16 mouse cellular contexts compared by ENCODE assay signal in the genomic region with DNA sequence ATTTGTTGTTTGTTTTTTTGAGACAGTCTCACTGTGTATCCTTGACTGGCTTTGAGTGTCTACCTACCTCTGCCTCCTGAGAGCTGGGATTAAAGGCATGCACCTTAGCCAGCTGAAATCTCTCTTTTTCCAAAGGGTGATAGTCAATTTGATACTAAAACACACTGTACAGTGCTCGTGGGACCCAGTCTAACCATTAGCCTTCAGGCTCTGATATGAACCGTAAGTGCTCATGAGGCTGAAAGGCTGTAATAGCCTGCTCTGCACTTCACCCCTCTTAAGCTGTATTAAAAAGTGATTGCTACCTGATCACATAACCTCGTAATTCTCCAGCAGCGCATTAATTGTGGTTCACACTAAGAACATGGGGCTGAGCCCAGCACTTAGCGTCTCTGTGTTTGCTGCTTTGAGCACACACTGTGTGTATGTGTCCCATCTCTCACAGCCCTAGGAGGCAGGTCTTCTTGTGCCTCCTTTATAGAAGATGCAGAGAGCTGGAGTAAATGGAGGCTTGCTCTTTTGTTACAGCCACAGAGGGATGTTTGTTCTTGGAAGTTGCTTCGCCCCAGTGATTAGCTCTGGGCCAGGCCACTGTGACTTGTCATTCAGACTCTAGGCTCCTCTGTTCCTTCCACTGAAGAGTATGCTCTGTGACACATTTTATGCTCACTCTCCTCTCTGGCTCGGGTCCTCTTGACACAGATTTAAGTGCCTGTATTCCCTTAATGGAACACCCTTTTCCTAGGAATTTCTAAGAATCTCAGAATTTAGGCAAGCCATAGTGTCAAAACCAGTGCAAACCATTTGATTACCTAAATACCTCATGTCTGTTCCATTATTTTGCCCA. TPM values are rescaled to one million over a fixed set of nuclear protein-coding genes. Genes with fewer than 3 reads are reported as not detected.
A peak's percentile ranks its signal among the peaks of the same experiment; 100 is the strongest.
DNase-seq lines count a peak whose midpoint lies in the region; ATAC-seq and TF ChIP-seq lines count a peak whose summit lies in the region.
"Had no signal": no experiment of that assay in that cellular context is flagged by ENCODE, and none has a peak within 500 bp of the region (broad histone marks: within the 10 kb centered on the region; RNA-seq: fewer than 3 reads in every experiment).

No protein-coding gene starts in this region.

- TF ChIP-seq POLR2A in thymus, adult 2 months (IDR thresholded peaks at IDR 0.05; ENCODE audit: control insufficient read depth, extremely low read depth, insufficient read depth, low read length, poor library complexity) = no peak

- no peaks in the 10 kb centered on the region for H3K9me3 ChIP-seq in kidney, embryonic 14.5 days (ENCODE audit: control insufficient read depth, low read length)
- H3K9me3 ChIP-seq in forebrain, embryonic 13.5 days (replicated peaks) = no peaks in the 10 kb centered on the region
- no peaks in the 10 kb centered on the region for H3K9me3 ChIP-seq in midbrain, embryonic 12.5 days
- H3K9me3 ChIP-seq: liver, embryonic 15.5 days; stomach, embryonic 15.5 days had no signal

- H3K4me2 ChIP-seq in kidney, embryonic 14.5 days (replicated peaks; ENCODE audit: low read depth, low read length) = no peak overlapping the region
- H3K4me2 ChIP-seq in forebrain, embryonic 13.5 days = no peak overlapping the region
- no peak overlapping the region for H3K4me2 ChIP-seq in midbrain, embryonic 12.5 days (replicated peaks)
- H3K4me2 ChIP-seq: liver, embryonic 15.5 days; stomach, embryonic 15.5 days had no signal

- H3K4me3 ChIP-seq in kidney, embryonic 14.5 days (ENCODE audit: low read length) = no peak overlapping the region
- H3K4me3 ChIP-seq in forebrain, embryonic 13.5 days = no peak overlapping the region
- no peak overlapping the region for H3K4me3 ChIP-seq in midbrain, embryonic 12.5 days
- H3K4me3 ChIP-seq in thymus, adult 2 months (ENCODE audit: control insufficient read depth, insufficient read depth, low read length) = no peak overlapping the region
- H3K4me3 ChIP-seq: liver, embryonic 15.5 days; stomach, embryonic 15.5 days had no signal

- H3K36me3 ChIP-seq in kidney, embryonic 14.5 days (ENCODE audit: control insufficient read depth, insufficient read depth, low read length) = no peaks in the 10 kb centered on the region
- no peaks in the 10 kb centered on the region for H3K36me3 ChIP-seq in forebrain, embryonic 13.5 days (ENCODE audit: poor library complexity, severe bottlenecking)
- H3K36me3 ChIP-seq in midbrain, embryonic 12.5 days = no peaks in the 10 kb centered on the region
- H3K36me3 ChIP-seq in thymus, adult 2 months (ENCODE audit: control insufficient read depth, insufficient read depth, low read length) = no peaks in the 10 kb centered on the region
- H3K36me3 ChIP-seq: liver, embryonic 15.5 days; stomach, embryonic 15.5 days had no signal

- H3K9ac ChIP-seq in kidney, embryonic 14.5 days (ENCODE audit: low read depth, low read length) = no peak overlapping the region; the same call in 1 of the 2 replicates
- H3K9ac ChIP-seq in forebrain, embryonic 13.5 days = no peak overlapping the region
- no peak overlapping the region for H3K9ac ChIP-seq in midbrain, embryonic 12.5 days (replicated peaks)
- H3K9ac ChIP-seq: liver, embryonic 15.5 days; stomach, embryonic 15.5 days had no signal

- no peaks in the 10 kb centered on the region for H3K4me1 ChIP-seq in kidney, embryonic 14.5 days (ENCODE audit: control insufficient read depth, insufficient read depth, low read length)
- H3K4me1 ChIP-seq in forebrain, embryonic 13.5 days = peaks cover 6% of the 10 kb centered on the region; the same call in 1 of the 2 replicates
- H3K4me1 ChIP-seq in midbrain, embryonic 12.5 days = no peaks in the 10 kb centered on the region; the same call in 1 of the 2 replicates
- H3K4me1 ChIP-seq in thymus, adult 2 months (replicated peaks; ENCODE audit: control insufficient read depth, insufficient read depth, low read length) = peaks cover 3% of the 10 kb centered on the region; the same call in 1 of the 2 replicates

- 0 out of 2 replicates have a peak, but pooled peaks have one; percentile 28 for ATAC-seq in kidney, embryonic 14.5 days (ENCODE audit: low FRiP score, low TSS enrichment)
- ATAC-seq in forebrain, embryonic 13.5 days = peak; percentile 63; the same call in 1 of the 2 replicates
- peak; percentile 41; the same call in 1 of the 2 replicates for ATAC-seq in midbrain, embryonic 12.5 days (ENCODE audit: low FRiP score, low read depth)
- ATAC-seq: activated CD4-positive, CD25-positive, alpha-beta regulatory T cell, adult 4 months had no signal

- no peaks in the 10 kb centered on the region for H3K27me3 ChIP-seq in kidney, embryonic 14.5 days (ENCODE audit: control insufficient read depth, insufficient read depth, low read length)
- no peaks in the 10 kb centered on the region for H3K27me3 ChIP-seq in forebrain, embryonic 13.5 days
- no peaks in the 10 kb centered on the region for H3K27me3 ChIP-seq in midbrain, embryonic 12.5 days
- no peaks in the 10 kb centered on the region for H3K27me3 ChIP-seq in thymus, adult 2 months (ENCODE audit: control insufficient read depth, insufficient read depth, low read length)
- H3K27me3 ChIP-seq: liver, embryonic 15.5 days; stomach, embryonic 15.5 days had no signal

- peak overlapping the region; percentile 7; the same call in 1 of the 2 replicates for H3K27ac ChIP-seq in kidney, embryonic 14.5 days (ENCODE audit: low read depth, low read length)
- no peak overlapping the region for H3K27ac ChIP-seq in forebrain, embryonic 13.5 days
- no peak overlapping the region for H3K27ac ChIP-seq in midbrain, embryonic 12.5 days (replicated peaks)
- H3K27ac ChIP-seq in thymus, adult 2 months (ENCODE audit: control insufficient read depth, insufficient read depth, low read length) = no peak overlapping the region
- H3K27ac ChIP-seq: liver, embryonic 15.5 days; stomach, embryonic 15.5 days had no signal

- 59% methylated on average over 7 of the region's 7 CpGs for WGBS in kidney, embryonic 14.5 days
- WGBS in forebrain, embryonic 13.5 days = 26% methylated on average over 7 of the region's 7 CpGs
- WGBS in midbrain, embryonic 12.5 days = 58% methylated on average over 7 of the region's 7 CpGs
- 96% methylated on average over 7 of the region's 7 CpGs for WGBS in thymus, adult 2 months

- DNase-seq in kidney, adult 8-10 months = no peak
- DNase-seq in Muller cell, postnatal 12 days (ENCODE audit: inconsistent ontology term) = peak; percentile 58
- no peak for DNase-seq in thymus, adult 2 months
- no peak for DNase-seq in thymus, postnatal 0 days (ENCODE audit: low spot score)
- no peak for DNase-seq in layer of hippocampus, adult 11-12 months (ENCODE audit: low spot score)
- DNase-seq: cerebellum, postnatal 14 days; kidney, adult 9 months; layer of hippocampus, adult 9-11 months; left cerebral cortex, postnatal 4 days; right cerebral cortex, postnatal 4 days had no signal

- TF ChIP-seq CTCF in thymus, adult 2 months (IDR thresholded peaks at IDR 0.05; ENCODE audit: borderline replicate concordance, control insufficient read depth, extremely low read depth, insufficient read depth, low read length, poor library complexity) = no peak

RNA-seq across cellular contexts. Expression of a gene that starts 26.7 kb away (rescaled TPM):
- polyA plus RNA-seq in kidney, embryonic 14.5 days (2014; fragmentation: Nextera tagmentation; extraction: Ambion mirVana) = 29.3 and 36.0 TPM in 2 replicates
- 13.9 and 16.9 TPM in 2 replicates for polyA plus RNA-seq in forebrain, embryonic 13.5 days (2015; fragmentation: Nextera tagmentation; extraction: Ambion mirVana)
- 20.3 and 20.7 TPM in 2 replicates for polyA plus RNA-seq in midbrain, embryonic 12.5 days (2016; fragmentation: Nextera tagmentation; extraction: Ambion mirVana)
- polyA plus RNA-seq in thymus, adult 2 months (2012; rRNA removed) = 44.9 and 45.4 TPM in 2 replicates
- 32.5 and 35.3 TPM in 2 replicates for polyA plus RNA-seq in thymus, postnatal 0 days (2015; fragmentation: Nextera tagmentation; extraction: Ambion mirVana)
